Mouse (Mus musculus) ES-Bruce4 (cell line): ENCODE results near the gene Rasa2.

Experiments
- CTCF ChIP-seq: IDR thresholded peaks from one replicate; pipeline ENCODE4 v1.8.1; 2011; ENCODE audit warnings: low read depth, low read length
- EP300 ChIP-seq: IDR thresholded peaks from 2 replicates; pipeline ENCODE4 v1.6.1; 2011; ENCODE audit warnings: low read depth, low read length; ENCODE audit not compliant: insufficient read depth
- POLR2A ChIP-seq: IDR thresholded peaks from one replicate; pipeline ENCODE4 v1.8.1; 2011; ENCODE audit warnings: low read length; ENCODE audit not compliant: insufficient read depth

DNA sequence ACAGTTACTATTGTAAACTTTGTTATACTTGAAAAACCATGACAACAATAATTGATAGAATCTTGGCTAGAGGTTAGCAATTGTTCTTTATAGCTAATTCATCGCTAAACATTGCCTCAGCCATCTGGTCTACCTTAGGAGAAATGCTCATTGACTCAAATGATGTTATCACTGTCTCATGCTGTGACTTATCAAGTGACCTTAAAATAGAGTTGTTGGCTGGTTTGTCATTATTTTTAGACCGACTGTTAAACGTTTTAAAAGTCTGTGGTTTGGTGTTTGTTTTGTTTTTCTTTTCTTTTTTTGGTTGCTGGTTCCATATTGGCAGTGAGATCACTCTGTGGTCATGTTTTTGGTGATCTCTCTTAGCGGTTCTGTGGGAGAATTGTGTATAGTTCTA, 22.1 kb upstream of the Rasa2 start:
- TF ChIP-seq CTCF (no peak), EP300 (no peak), POLR2A (no peak)
